Mouse (Mus musculus) midbrain, embryonic 16.5 days (tissue): ENCODE data around the gene Gm20388. TPM values are rescaled to one million over a fixed set of nuclear protein-coding genes. Genes with fewer than 3 reads are reported as not detected.

Source experiments
- ATAC-seq: fragments of 200-750 bp; cut with Nextera tagmentation; 2 replicates; pipeline ENCODE4 v1.8.0; 2017; ENCODE audit warnings: moderate TSS enrichment
- H3K27ac ChIP-seq: fragments of 300-500 bp; sonication (generic); 2 replicates; pipeline ENCODE4 v1.5.1; 2014; ENCODE audit warnings: mild to moderate bottlenecking, low read length, mixed read lengths
- H3K27me3 ChIP-seq: fragments of 300-500 bp; sonication (generic); 2 replicates; pipeline ENCODE4 v1.6.1; 2014; ENCODE audit warnings: low read depth, low read length, mixed read lengths; ENCODE audit not compliant: control insufficient read depth, insufficient read depth
- H3K36me3 ChIP-seq: fragments of 300-500 bp; sonication (generic); 2 replicates; pipeline ENCODE4 v1.6.1; 2014; ENCODE audit warnings: mild to moderate bottlenecking, low read length, moderate library complexity, mixed read lengths; ENCODE audit not compliant: control insufficient read depth, insufficient read depth
- H3K4me1 ChIP-seq: fragments of 300-500 bp; sonication (generic); 2 replicates; pipeline ENCODE4 v1.6.1; 2014; ENCODE audit warnings: mild to moderate bottlenecking, low read length, mixed read lengths; ENCODE audit not compliant: control insufficient read depth, insufficient read depth
- H3K4me2 ChIP-seq: fragments of 300-500 bp; sonication (generic); 2 replicates; pipeline ENCODE4 v1.6.1; 2014; ENCODE audit warnings: mild to moderate bottlenecking, low read length, mixed read lengths
- H3K4me3 ChIP-seq: fragments of 300-500 bp; sonication (generic); 2 replicates; pipeline ENCODE4 v1.5.1; 2014; ENCODE audit warnings: low read depth, mild to moderate bottlenecking, low read length, moderate library complexity, mixed read lengths
- H3K9ac ChIP-seq: fragments of 300-500 bp; sonication (generic); 2 replicates; pipeline ENCODE4 v1.6.1; 2014; ENCODE audit warnings: low read depth, low read length, mixed read lengths
- H3K9me3 ChIP-seq: fragments of 300-500 bp; sonication (generic); replicated peaks from 2 replicates; pipeline ENCODE4 v1.6.1; 2014; ENCODE audit warnings: mild to moderate bottlenecking, low read length, mixed read lengths; ENCODE audit not compliant: control insufficient read depth, poor library complexity, severe bottlenecking
- WGBS: fragments of 180-500 bp; shearing (Covaris S2); extraction: QIAGEN DNeasy Blood & Tissue Kit; methylation state at CpG from one replicate; pipeline ENCODE4 v1.1.7; 2014; 5-methylcytosine and 5-hydroxymethylcytosine counted together
- polyA plus RNA-seq: library from polyadenylated mRNA; unstranded; fragments of >200 nt; fragmentation: Nextera tagmentation; extraction: Ambion mirVana; gene quantifications from 2 replicates; pipeline ENCODE4 v1.2.1, GENCODE M21; 2015

Gm20388 gene
- polyA plus RNA-seq, 1 experiment from 2014 or later: 7.5 TPM

DNA sequence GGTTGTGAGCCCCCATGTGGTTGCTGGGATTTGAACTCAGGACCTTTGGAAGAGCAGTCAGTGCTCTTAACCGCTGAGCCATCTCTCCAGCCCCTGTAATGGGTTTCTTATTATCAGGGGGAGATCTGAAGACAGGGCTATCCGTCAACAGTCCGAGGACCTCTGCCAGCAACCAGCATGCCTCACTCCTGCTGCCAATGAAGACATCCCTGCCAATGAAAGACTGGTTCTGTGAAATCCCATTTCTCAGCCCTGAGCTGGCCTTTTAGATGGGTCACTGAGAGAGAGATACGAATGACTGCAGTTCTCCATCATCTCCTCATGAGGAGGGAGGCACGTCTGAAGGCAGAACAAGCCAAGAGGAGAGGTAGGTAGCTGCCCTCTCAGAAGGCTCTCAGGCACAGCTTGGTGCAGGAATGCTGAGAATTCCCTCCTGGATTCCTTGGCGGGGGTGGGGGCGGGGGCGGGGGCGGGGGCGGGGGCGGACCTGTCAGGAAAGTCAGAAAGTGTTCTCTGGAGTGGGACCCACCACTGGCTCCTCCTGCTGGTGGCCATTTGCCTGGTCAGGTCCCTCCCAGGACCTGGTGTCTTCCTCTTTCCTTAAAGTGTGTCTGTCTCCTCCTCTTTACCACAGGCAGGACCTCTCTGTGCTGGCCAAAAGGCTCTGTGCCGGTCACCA, 2648.2 kb downstream of the Gm20388 start:
- no peak for ATAC-seq
- Histone ChIP-seq H3K27me3 (no peaks in the 10 kb centered on the region), H3K9me3 (no peaks in the 10 kb centered on the region), H3K4me3 (no peak overlapping the region), H3K9ac (no peak overlapping the region), H3K4me1 (no peaks in the 10 kb centered on the region), H3K36me3 (no peaks in the 10 kb centered on the region), H3K27ac (no peak overlapping the region), H3K4me2 (no peak overlapping the region)
- 23% methylated on average over 12 of the region's 12 CpGs for WGBS

GRCm38 (mm10) chr8:122561199-122561598, 2650.6 kb downstream of the Gm20388 start:
- Histone ChIP-seq H3K9ac (no peak overlapping the region), H3K4me2 (no peak overlapping the region), H3K4me3 (no peak overlapping the region), H3K27me3 (no peaks in the 10 kb centered on the region), H3K9me3 (no peaks in the 10 kb centered on the region), H3K27ac (no peak overlapping the region), H3K4me1 (no peaks in the 10 kb centered on the region; the same call in 1 of the 2 replicates), H3K36me3 (no peaks in the 10 kb centered on the region)
- ATAC-seq: no peak
- 89% methylated on average over 5 of the region's 5 CpGs for WGBS

- Histone ChIP-seq H3K9ac (no peak overlapping the region), H3K27me3 (no peaks in the 10 kb centered on the region), H3K4me2 (no peak overlapping the region), H3K27ac (no peak overlapping the region), H3K9me3 (no peaks in the 10 kb centered on the region), H3K36me3 (no peaks in the 10 kb centered on the region), H3K4me3 (no peak overlapping the region), H3K4me1 (peaks cover 18% of the 10 kb centered on the region)
- WGBS: 90% methylated on average over 25 of the region's 25 CpGs
- no peak for ATAC-seq
Observed at GRCm38 (mm10) chr8:122564363-122565352, 2654.0 kb downstream of the Gm20388 start.

- peak overlapping the region; percentile 77 for H3K4me3 ChIP-seq
- no peaks in the 10 kb centered on the region for H3K9me3 ChIP-seq
- 0 out of 2 replicates have a peak, but pooled peaks cover 2% of the 10 kb centered on the region for H3K36me3 ChIP-seq
- H3K27me3 ChIP-seq: no peaks in the 10 kb centered on the region
- H3K4me2 ChIP-seq: peak overlapping the region; percentile 98
- ATAC-seq: no peak
- peaks cover 18% of the 10 kb centered on the region for H3K4me1 ChIP-seq
- peak overlapping the region; percentile 92 for H3K27ac ChIP-seq
- peak overlapping the region; percentile 78 for H3K9ac ChIP-seq
- WGBS: 17% methylated on average over 6 of the region's 6 CpGs
Observed at GRCm38 (mm10) chr8:122566766-122567165, 2656.1 kb downstream of the Gm20388 start.

DNA sequence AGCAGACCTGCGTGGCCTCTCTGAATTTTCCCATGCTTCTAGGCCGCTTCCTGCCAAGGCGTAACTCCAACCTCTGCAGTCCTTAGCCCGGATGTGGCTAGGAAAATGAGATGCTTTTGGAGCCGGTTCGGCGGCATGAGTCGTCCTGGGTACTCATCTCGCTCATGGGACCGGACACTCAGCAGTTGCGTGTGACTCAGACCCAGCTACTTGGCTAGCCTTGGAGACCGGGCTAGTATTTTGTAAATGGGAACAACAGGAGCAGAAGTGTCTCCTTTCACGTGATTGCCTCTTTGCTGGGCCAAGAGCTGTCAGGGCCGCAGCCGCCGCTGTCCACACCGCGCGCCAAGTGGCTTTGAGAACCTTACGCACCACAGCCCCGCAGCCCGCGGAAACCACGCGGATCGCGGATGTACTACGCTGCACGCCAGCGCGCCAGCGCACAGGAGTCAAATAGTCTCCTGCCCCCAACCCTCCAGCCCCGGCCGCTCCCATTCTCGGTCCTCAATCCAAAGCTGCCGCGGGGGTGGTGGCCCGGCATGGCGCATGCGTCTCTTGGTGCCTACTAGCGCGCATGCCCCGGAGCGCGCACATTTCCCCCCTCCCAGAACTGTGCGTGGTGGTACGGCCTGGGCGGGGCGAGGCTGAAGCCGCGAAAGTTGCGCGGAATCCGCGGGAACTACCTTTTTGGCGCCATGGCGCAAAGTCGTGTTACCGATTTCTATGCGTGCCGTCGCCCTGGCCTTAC, 2656.9 kb downstream of the Gm20388 start, which contains the start of gene Cdt1:
Cdt1 (plus strand) TSS at position 655 of the 748 bp plus-strand sequence.
- Histone ChIP-seq H3K36me3 (0 out of 2 replicates have a peak, but pooled peaks cover 2% of the 10 kb centered on the region), H3K9me3 (no peaks in the 10 kb centered on the region), H3K27me3 (no peaks in the 10 kb centered on the region), H3K4me2 (peak within 1 kb of the TSS; percentile 98), H3K4me1 (peaks cover 18% of the 10 kb centered on the region), H3K4me3 (peak within 1 kb of the TSS; percentile 77), H3K9ac (peak within 1 kb of the TSS; percentile 78), H3K27ac (peak within 1 kb of the TSS; percentile 92)
- under 1% methylated on average over 62 of the region's 62 CpGs for WGBS
- ATAC-seq: peak; percentile 96

GRCm38 (mm10) chr8:122568109-122568504, 2657.5 kb downstream of the Gm20388 start:
- H3K27ac ChIP-seq: peak overlapping the region; percentile 42; the same call in 1 of the 2 replicates
- H3K9me3 ChIP-seq: no peaks in the 10 kb centered on the region
- ATAC-seq: peak; percentile 71
- 0 out of 2 replicates have a peak, but pooled peaks cover 2% of the 10 kb centered on the region for H3K36me3 ChIP-seq
- H3K4me1 ChIP-seq: peaks cover 18% of the 10 kb centered on the region
- peak overlapping the region; percentile 77 for H3K4me3 ChIP-seq
- peak overlapping the region; percentile 98 for H3K4me2 ChIP-seq
- peak overlapping the region; percentile 78 for H3K9ac ChIP-seq
- 0% methylated on average over 34 of the region's 34 CpGs for WGBS
- no peaks in the 10 kb centered on the region for H3K27me3 ChIP-seq

DNA sequence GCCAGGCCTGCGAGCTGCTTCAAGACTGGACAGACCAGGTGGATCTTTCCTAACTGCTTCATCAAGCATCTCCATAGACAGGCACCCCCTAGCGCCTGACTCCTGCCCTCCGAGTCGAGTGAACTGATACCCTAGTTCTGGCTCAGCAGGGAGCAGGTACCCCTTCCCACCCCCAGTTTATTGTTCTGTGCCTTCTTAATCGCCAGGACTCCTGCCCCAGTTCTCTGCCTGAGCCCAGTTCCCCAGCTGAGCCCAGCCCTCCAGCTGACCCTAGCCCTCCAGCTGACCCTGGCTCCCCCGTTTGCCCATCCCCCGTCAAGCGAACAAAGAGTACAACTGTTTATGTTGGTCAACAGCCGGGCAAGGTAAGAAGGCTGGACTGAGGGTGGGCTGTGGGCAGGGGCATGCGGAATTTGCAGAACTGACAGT, 2658.3 kb downstream of the Gm20388 start:
- Histone ChIP-seq H3K36me3 (0 out of 2 replicates have a peak, but pooled peaks cover 2% of the 10 kb centered on the region), H3K9me3 (no peaks in the 10 kb centered on the region), H3K27ac (no peak overlapping the region), H3K4me2 (peak overlapping the region; percentile 98), H3K9ac (no peak overlapping the region), H3K27me3 (no peaks in the 10 kb centered on the region), H3K4me1 (peaks cover 18% of the 10 kb centered on the region), H3K4me3 (peak overlapping the region; percentile 77)
- no peak for ATAC-seq
- 18% methylated on average over 10 of the region's 10 CpGs for WGBS

- Histone ChIP-seq H3K4me1 (peaks cover 18% of the 10 kb centered on the region), H3K9ac (no peak overlapping the region), H3K27me3 (no peaks in the 10 kb centered on the region), H3K9me3 (no peaks in the 10 kb centered on the region), H3K36me3 (0 out of 2 replicates have a peak, but pooled peaks cover 2% of the 10 kb centered on the region), H3K27ac (no peak overlapping the region), H3K4me3 (no peak overlapping the region), H3K4me2 (no peak overlapping the region; the same call in none of the 2 replicates)
- no peak for ATAC-seq
- WGBS: 71% methylated on average over 9 of the region's 9 CpGs
Observed at GRCm38 (mm10) chr8:122569329-122569728, 2658.7 kb downstream of the Gm20388 start.
